In the genomic region with DNA sequence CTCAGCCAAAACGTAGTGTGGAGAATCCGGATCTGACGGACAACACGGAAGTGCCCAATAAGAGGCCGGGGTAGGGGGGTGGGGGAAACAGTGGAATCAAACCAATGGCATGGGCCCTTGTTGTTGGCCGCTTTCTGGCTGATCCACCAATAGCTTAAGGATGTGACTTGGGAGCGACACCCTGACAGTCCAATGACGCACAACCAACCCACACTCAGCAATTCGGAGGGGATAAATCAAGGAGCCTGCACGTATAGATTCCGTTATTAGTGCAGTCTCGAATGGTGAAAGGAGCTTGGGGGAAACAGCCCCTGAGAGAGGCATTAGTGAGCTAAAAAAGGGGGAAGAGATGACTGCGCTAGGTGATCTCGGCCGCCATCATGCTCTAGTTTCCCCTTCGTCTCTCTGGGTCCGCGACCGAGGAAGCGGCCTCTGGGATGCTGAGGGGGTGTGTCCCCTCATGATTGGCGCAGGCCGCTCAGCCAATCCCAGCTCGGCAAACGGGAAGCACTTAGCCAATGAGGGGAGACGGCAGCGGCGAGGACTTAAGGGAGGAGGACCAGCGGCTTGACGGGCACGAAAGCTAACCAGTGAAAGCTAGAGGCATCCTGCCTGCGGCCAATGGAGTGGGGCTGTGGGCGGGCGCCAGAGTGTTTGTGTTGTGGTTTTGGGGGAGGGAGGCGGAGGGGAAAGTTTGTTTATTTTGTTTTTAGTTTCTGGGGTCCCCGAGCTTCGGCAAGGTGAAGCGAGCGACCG, we compare ENCODE assay signal across 8 mouse cellular contexts. TPM values are rescaled to one million over a fixed set of nuclear protein-coding genes. Genes with fewer than 3 reads are reported as not detected.
DNase-seq lines count a peak whose midpoint lies in the region; ATAC-seq lines count a peak whose summit lies in the region.

TSS of gene Tnrc6b (plus strand) at position 706 of the 756 bp plus-strand sequence.

- DNase-seq in MEL-GATA-1-ER (ENCODE audit: extremely low read depth, low read depth): peak; percentile 97
- peak; percentile 98 for DNase-seq in cerebellum, adult 8-10 months
- DNase-seq in forelimb bud, embryonic 11.5 days (ENCODE audit: low read depth, low spot score): peak; percentile 99
- DNase-seq in layer of hippocampus, adult 9-10 months (ENCODE audit: low spot score): peak; percentile 95
- peak; percentile 98 for DNase-seq in ovary, postnatal 10 days (ENCODE audit: low spot score)
- peak; percentile 98 to 99 for DNase-seq in thymus, postnatal 10 days (ENCODE audit: low spot score in 2 of 2)

- peak; percentile 95 to 96 for ATAC-seq in hematopoietic stem cell, adult 5-6 weeks (replicated peaks in 1 of 2; ENCODE audit: insufficient read depth in 1 of 2, low FRiP score in 2 of 2, low TSS enrichment in 1 of 2, low read depth in 1 of 2, poor library complexity in 2 of 2, severe bottlenecking in 2 of 2)
- ATAC-seq in lung, embryonic 16.5 days (ENCODE audit: low read depth): peak; percentile 93

- no peaks in the 10 kb centered on the region for H3K36me3 ChIP-seq in lung, embryonic 16.5 days (ENCODE audit: control insufficient read depth, insufficient read depth, low read length)

- peak within 1 kb of the TSS; percentile 98 for H3K4me3 ChIP-seq in lung, embryonic 16.5 days (ENCODE audit: low read length)

- H3K27ac ChIP-seq in lung, embryonic 16.5 days (ENCODE audit: low read length): peak within 1 kb of the TSS; percentile 88

- H3K4me1 ChIP-seq in lung, embryonic 16.5 days (replicated peaks; ENCODE audit: control insufficient read depth, insufficient read depth, low read length): peaks cover 33% of the 10 kb centered on the region

- under 1% methylated on average over 39 of the region's 39 CpGs for WGBS in lung, embryonic 16.5 days

- no peaks in the 10 kb centered on the region for H3K9me3 ChIP-seq in lung, embryonic 16.5 days (ENCODE audit: control insufficient read depth, low read length)

- peak within 1 kb of the TSS; percentile 96 for H3K4me2 ChIP-seq in lung, embryonic 16.5 days (ENCODE audit: low read depth, low read length)

- no peaks in the 10 kb centered on the region for H3K27me3 ChIP-seq in lung, embryonic 16.5 days (ENCODE audit: control insufficient read depth, insufficient read depth, low read depth, low read length)

- peak within 1 kb of the TSS; percentile 88 for H3K9ac ChIP-seq in lung, embryonic 16.5 days (ENCODE audit: low read length)

RNA-seq across cellular contexts. Expression of gene Tnrc6b, which starts in this region (rescaled TPM):
- 40.9 and 43.5 TPM in 2 replicates for total RNA-seq in hematopoietic stem cell, adult 5-6 weeks (2017)
- 26.7 and 30.8 TPM in 2 replicates for polyA plus RNA-seq in lung, embryonic 16.5 days (2015; fragmentation: Nextera tagmentation; extraction: Ambion mirVana)

Comparison
In these comparisons a context has a peak if more than half of its experiments do, and no peak if none do; other contexts are left out.
1. Peak in every context shown above with its lines: DNase-seq, ATAC-seq, H3K4me3 ChIP-seq and H3K27ac ChIP-seq.